8 mouse cellular contexts compared by ENCODE assay signal in genomic region chr19:47050271-47051032, GRCm38 (mm10). TPM values are rescaled to one million over a fixed set of nuclear protein-coding genes. Genes with fewer than 3 reads are reported as not detected.
DNase-seq lines count a peak whose midpoint lies in the region; ATAC-seq and TF ChIP-seq lines count a peak whose summit lies in the region.

Gene Pcgf6 (minus strand): TSS chr19:47050906.

- peak; percentile 74 for DNase-seq in 3134 (ENCODE audit: extremely low read depth, insufficient read length, low spot score)
- peak; percentile 79 for DNase-seq in adrenal gland, postnatal 25 days
- peak; percentile 91 for DNase-seq in embryonic facial prominence, embryonic 11.5 days (ENCODE audit: low spot score)
- peak; percentile 97 for DNase-seq in heart, adult 11 months
- DNase-seq in kidney, adult 11 months, result peak; percentile 86
- DNase-seq in limb, embryonic 10.5 days (ENCODE audit: low spot score), result peak; percentile 89

- no peaks in the 10 kb centered on the region for H3K4me1 ChIP-seq in embryonic facial prominence, embryonic 11.5 days (ENCODE audit: control insufficient read depth, insufficient read depth, low read length)
- H3K4me1 ChIP-seq in limb, embryonic 10.5 days, result peaks cover 20% of the 10 kb centered on the region
- H3K4me1 ChIP-seq in midbrain, embryonic 12.5 days, result peaks cover 18% of the 10 kb centered on the region
- H3K4me1 ChIP-seq in small intestine, adult 2 months (ENCODE audit: control insufficient read depth, insufficient read depth, insufficient read length, low read length), result peaks cover 10% of the 10 kb centered on the region; the same call in 1 of the 2 replicates

- no peaks in the 10 kb centered on the region for H3K27me3 ChIP-seq in embryonic facial prominence, embryonic 11.5 days (ENCODE audit: control insufficient read depth, insufficient read depth, low read length)
- no peaks in the 10 kb centered on the region for H3K27me3 ChIP-seq in limb, embryonic 10.5 days (ENCODE audit: low read depth, poor library complexity, severe bottlenecking)
- H3K27me3 ChIP-seq in midbrain, embryonic 12.5 days, result no peaks in the 10 kb centered on the region
- H3K27me3 ChIP-seq in small intestine, adult 2 months (ENCODE audit: control insufficient read depth, insufficient read depth, low read length), result no peaks in the 10 kb centered on the region

- H3K9me3 ChIP-seq in embryonic facial prominence, embryonic 11.5 days (replicated peaks; ENCODE audit: control insufficient read depth, low read length), result no peaks in the 10 kb centered on the region
- no peaks in the 10 kb centered on the region for H3K9me3 ChIP-seq in limb, embryonic 10.5 days (replicated peaks)
- H3K9me3 ChIP-seq in midbrain, embryonic 12.5 days, result no peaks in the 10 kb centered on the region

- H3K36me3 ChIP-seq in embryonic facial prominence, embryonic 11.5 days (replicated peaks; ENCODE audit: control insufficient read depth, insufficient read depth, low read depth, low read length), result peaks cover 2% of the 10 kb centered on the region; the same call in 1 of the 2 replicates
- peaks cover 30% of the 10 kb centered on the region for H3K36me3 ChIP-seq in limb, embryonic 10.5 days
- peaks cover 20% of the 10 kb centered on the region for H3K36me3 ChIP-seq in midbrain, embryonic 12.5 days
- H3K36me3 ChIP-seq in small intestine, adult 2 months (ENCODE audit: control insufficient read depth, insufficient read depth, low read length), result peaks cover 7% of the 10 kb centered on the region

- H3K9ac ChIP-seq in embryonic facial prominence, embryonic 11.5 days (replicated peaks; ENCODE audit: low read length), result peak within 1 kb of the TSS; percentile 74
- peak within 1 kb of the TSS; percentile 90 for H3K9ac ChIP-seq in midbrain, embryonic 12.5 days (replicated peaks)

- H3K4me2 ChIP-seq in embryonic facial prominence, embryonic 11.5 days (ENCODE audit: low read depth, low read length), result peak within 1 kb of the TSS; percentile 60
- peak within 1 kb of the TSS; percentile 70 for H3K4me2 ChIP-seq in midbrain, embryonic 12.5 days (replicated peaks)

- H3K4me3 ChIP-seq in embryonic facial prominence, embryonic 11.5 days (ENCODE audit: low read depth, low read length), result peak within 1 kb of the TSS; percentile 66
- peak within 1 kb of the TSS; percentile 94 for H3K4me3 ChIP-seq in limb, embryonic 10.5 days
- peak within 1 kb of the TSS; percentile 86 for H3K4me3 ChIP-seq in midbrain, embryonic 12.5 days
- H3K4me3 ChIP-seq in small intestine, adult 2 months (ENCODE audit: low read depth, low read length), result peak within 1 kb of the TSS; percentile 84

- TF ChIP-seq CTCF in small intestine, adult 2 months (IDR thresholded peaks at IDR 0.05; ENCODE audit: extremely low read depth, insufficient read length, insufficient replicate concordance, low read depth, low read length), result no peak

- ATAC-seq in embryonic facial prominence, embryonic 11.5 days (replicated peaks; ENCODE audit: insufficient number of reproducible peaks, low FRiP score, low TSS enrichment, low read depth), result peak; percentile 89
- ATAC-seq in midbrain, embryonic 12.5 days (ENCODE audit: low FRiP score, low read depth), result peak; percentile 89

- peak within 1 kb of the TSS; percentile 85 for H3K27ac ChIP-seq in embryonic facial prominence, embryonic 11.5 days (replicated peaks; ENCODE audit: low read depth, low read length)
- H3K27ac ChIP-seq in limb, embryonic 10.5 days, result peak within 1 kb of the TSS; percentile 97
- peak within 1 kb of the TSS; percentile 96 for H3K27ac ChIP-seq in midbrain, embryonic 12.5 days (replicated peaks)
- H3K27ac ChIP-seq in small intestine, adult 2 months (ENCODE audit: insufficient read depth, low read depth, low read length), result peak within 1 kb of the TSS; percentile 44

- under 1% methylated on average over 74 of the region's 75 CpGs for WGBS in embryonic facial prominence, embryonic 11.5 days
- under 1% methylated on average over 75 of the region's 75 CpGs for WGBS in limb, embryonic 10.5 days
- under 1% methylated on average over 75 of the region's 75 CpGs for WGBS in midbrain, embryonic 12.5 days
- WGBS in small intestine, adult 2 months, result 1% methylated on average over 75 of the region's 75 CpGs

- peak; percentile 24; the same call in 1 of the 2 replicates for TF ChIP-seq POLR2A in small intestine, adult 2 months (IDR thresholded peaks at IDR 0.05; ENCODE audit: low read depth, low read length)

RNA-seq across cellular contexts. Expression of gene Pcgf6, which starts in this region (rescaled TPM):
- total RNA-seq in adrenal gland, postnatal 25 days (2021), result 12.2 and 14.9 TPM in 2 replicates
- polyA plus RNA-seq in embryonic facial prominence, embryonic 11.5 days (2014; fragmentation: Nextera tagmentation; extraction: Ambion mirVana), result 35.8 and 38.1 TPM in 2 replicates
- polyA plus RNA-seq in limb, embryonic 10.5 days (2016; fragmentation: Nextera tagmentation; extraction: Ambion mirVana), result 35.3 and 38.2 TPM in 2 replicates
- 32.6 and 33.8 TPM in 2 replicates for polyA plus RNA-seq in midbrain, embryonic 12.5 days (2016; fragmentation: Nextera tagmentation; extraction: Ambion mirVana)
- 4.1 and 4.4 TPM in 2 replicates for polyA plus RNA-seq in small intestine, adult 2 months (2012; rRNA removed)

Comparison
In these comparisons a context has a peak if more than half of its experiments do, and no peak if none do; other contexts are left out.
1. Peak in every context shown above with its lines: DNase-seq, ATAC-seq, H3K4me3 ChIP-seq and H3K27ac ChIP-seq.
2. H3K27ac ChIP-seq: peak in every context shown above with its lines; median percentile 97 in limb, embryonic 10.5 days; 96 in midbrain, embryonic 12.5 days; 85 in embryonic facial prominence, embryonic 11.5 days; 44 in small intestine, adult 2 months.